Mouse (Mus musculus): ENCODE data around the gene Smim13. TPM values are rescaled to one million over a fixed set of nuclear protein-coding genes. Genes with fewer than 3 reads are reported as not detected.

Gene Smim13
- polyA plus RNA-seq, 1 experiment from 2014 or later = 9.4 TPM

DNA sequence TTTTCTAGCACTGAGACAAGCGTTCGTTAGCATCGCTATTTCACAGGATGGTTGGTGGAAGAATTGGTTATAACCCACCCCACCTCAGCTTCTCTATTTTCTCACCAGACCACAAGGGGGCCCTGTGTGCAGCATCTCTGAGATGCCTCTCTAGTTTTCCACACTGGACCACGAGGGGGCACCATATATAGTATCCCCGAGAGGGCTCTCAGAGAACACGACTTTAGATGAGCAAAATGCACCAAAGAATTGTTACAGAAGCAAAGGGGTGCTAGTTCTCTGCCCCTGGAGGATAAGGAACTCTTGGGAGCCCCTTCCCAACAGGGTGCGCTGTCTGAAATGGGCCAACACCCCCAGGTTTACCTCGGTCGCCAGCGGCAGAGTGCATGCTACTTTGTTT lies 53.1 kb downstream of the Smim13 start:
- no peaks in the 10 kb centered on the region for H3K4me1 ChIP-seq (ENCODE audit: control insufficient read depth, insufficient read depth, low read length)
- DNase-seq (ENCODE audit: low spot score) (peak; percentile 81), ATAC-seq (ENCODE audit: insufficient number of reproducible peaks, low FRiP score, low TSS enrichment, low read depth) (no peak)
- H3K4me2 ChIP-seq (ENCODE audit: low read depth, severe bottlenecking) = no peak overlapping the region
- no peaks in the 10 kb centered on the region for H3K27me3 ChIP-seq (ENCODE audit: control insufficient read depth, insufficient read depth, low read length)
- no peak overlapping the region for H3K9ac ChIP-seq (ENCODE audit: low read length)
- H3K4me3 ChIP-seq (ENCODE audit: low read depth, low read length) = no peak overlapping the region
- 61% methylated on average over 10 of the region's 10 CpGs for WGBS
- H3K36me3 ChIP-seq (ENCODE audit: control insufficient read depth, insufficient read depth, low read length) = no peaks in the 10 kb centered on the region
- H3K27ac ChIP-seq (replicated peaks; ENCODE audit: low read depth, low read length) = no peak overlapping the region
- no peaks in the 10 kb centered on the region for H3K9me3 ChIP-seq (ENCODE audit: control insufficient read depth, low read length)

GRCm38 (mm10) chr13:41320749-41321148 lies 71.1 kb downstream of the Smim13 start:
- H3K9me3 ChIP-seq (ENCODE audit: control insufficient read depth, low read length) = no peaks in the 10 kb centered on the region
- H3K4me2 ChIP-seq (ENCODE audit: low read depth, severe bottlenecking) = no peak overlapping the region
- H3K4me1 ChIP-seq (ENCODE audit: control insufficient read depth, insufficient read depth, low read length) = no peaks in the 10 kb centered on the region
- H3K27ac ChIP-seq (replicated peaks; ENCODE audit: low read depth, low read length) = no peak overlapping the region
- WGBS = 90% methylated on average over 5 of the region's 5 CpGs
- DNase-seq (ENCODE audit: low spot score) (no peak), ATAC-seq (ENCODE audit: insufficient number of reproducible peaks, low FRiP score, low TSS enrichment, low read depth) (no peak)
- H3K36me3 ChIP-seq (ENCODE audit: control insufficient read depth, insufficient read depth, low read length) = no peaks in the 10 kb centered on the region
- H3K4me3 ChIP-seq (ENCODE audit: low read depth, low read length) = no peak overlapping the region
- no peak overlapping the region for H3K9ac ChIP-seq (ENCODE audit: low read length)
- no peaks in the 10 kb centered on the region for H3K27me3 ChIP-seq (ENCODE audit: control insufficient read depth, insufficient read depth, low read length)

DNA sequence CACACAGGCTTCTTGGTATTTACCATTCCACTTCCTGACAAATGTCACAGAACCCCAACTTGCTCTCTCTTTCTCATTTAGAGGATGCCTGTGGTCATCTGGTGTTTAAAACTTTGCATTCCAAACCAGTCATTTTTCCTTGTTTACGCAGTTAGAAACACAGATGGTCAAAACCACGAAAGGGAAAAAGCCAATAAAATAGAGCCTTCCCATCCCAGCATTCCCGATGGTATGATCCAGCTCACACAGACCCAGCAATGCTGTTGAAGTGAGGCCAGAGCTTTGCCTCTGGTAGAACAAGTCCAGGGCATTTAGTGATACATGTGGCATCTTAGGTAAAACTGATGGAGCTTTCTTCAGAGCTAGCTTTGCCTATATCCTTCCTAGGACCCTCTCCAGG lies 71.8 kb downstream of the Smim13 start:
- Histone ChIP-seq H3K9me3 (ENCODE audit: control insufficient read depth, low read length) (no peaks in the 10 kb centered on the region), H3K27me3 (ENCODE audit: control insufficient read depth, insufficient read depth, low read length) (no peaks in the 10 kb centered on the region), H3K4me1 (ENCODE audit: control insufficient read depth, insufficient read depth, low read length) (no peaks in the 10 kb centered on the region), H3K27ac (replicated peaks; ENCODE audit: low read depth, low read length) (no peak overlapping the region), H3K4me3 (ENCODE audit: low read depth, low read length) (no peak overlapping the region), H3K9ac (ENCODE audit: low read length) (no peak overlapping the region), H3K4me2 (ENCODE audit: low read depth, severe bottlenecking) (no peak overlapping the region), H3K36me3 (ENCODE audit: control insufficient read depth, insufficient read depth, low read length) (no peaks in the 10 kb centered on the region)
- 82% methylated on average over 3 of the region's 3 CpGs for WGBS
- DNase-seq (ENCODE audit: low spot score) (no peak), ATAC-seq (ENCODE audit: insufficient number of reproducible peaks, low FRiP score, low TSS enrichment, low read depth) (no peak)

GRCm38 (mm10) chr13:41324631-41325030 lies 75.0 kb downstream of the Smim13 start:
- no peak overlapping the region for H3K9ac ChIP-seq (ENCODE audit: low read length)
- no peaks in the 10 kb centered on the region for H3K9me3 ChIP-seq (ENCODE audit: control insufficient read depth, low read length)
- H3K27ac ChIP-seq (replicated peaks; ENCODE audit: low read depth, low read length) = no peak overlapping the region
- H3K4me3 ChIP-seq (ENCODE audit: low read depth, low read length) = no peak overlapping the region
- no peaks in the 10 kb centered on the region for H3K4me1 ChIP-seq (ENCODE audit: control insufficient read depth, insufficient read depth, low read length)
- WGBS = 90% methylated on average over 4 of the region's 4 CpGs
- no peak overlapping the region for H3K4me2 ChIP-seq (ENCODE audit: low read depth, severe bottlenecking)
- no peaks in the 10 kb centered on the region for H3K36me3 ChIP-seq (ENCODE audit: control insufficient read depth, insufficient read depth, low read length)
- no peak for ATAC-seq (ENCODE audit: insufficient number of reproducible peaks, low FRiP score, low TSS enrichment, low read depth)
- no peak for DNase-seq (ENCODE audit: low spot score)
- H3K27me3 ChIP-seq (ENCODE audit: control insufficient read depth, insufficient read depth, low read length) = no peaks in the 10 kb centered on the region

DNA sequence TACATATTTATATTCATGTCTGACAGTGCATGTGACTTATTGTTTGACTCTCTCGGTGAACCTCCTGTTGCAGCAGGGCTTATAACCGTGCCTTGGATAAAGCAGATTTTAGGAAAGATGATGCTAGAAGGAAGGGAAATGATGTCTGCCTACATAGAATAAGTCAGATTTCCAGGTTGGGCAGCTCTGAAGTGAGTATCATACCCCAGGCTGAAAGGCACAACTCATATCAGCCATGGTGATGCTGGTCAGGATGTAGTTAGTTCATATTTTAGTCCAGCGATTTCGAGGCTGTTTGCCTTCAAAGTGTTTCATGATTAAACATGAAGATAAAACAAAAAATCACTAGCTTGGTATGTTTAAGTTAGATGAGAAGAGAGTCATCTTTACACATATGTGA lies 75.7 kb downstream of the Smim13 start:
- no peaks in the 10 kb centered on the region for H3K36me3 ChIP-seq (ENCODE audit: control insufficient read depth, insufficient read depth, low read length)
- ATAC-seq (ENCODE audit: insufficient number of reproducible peaks, low FRiP score, low TSS enrichment, low read depth) = no peak
- no peak overlapping the region for H3K27ac ChIP-seq (replicated peaks; ENCODE audit: low read depth, low read length)
- no peak overlapping the region for H3K4me3 ChIP-seq (ENCODE audit: low read depth, low read length)
- no peaks in the 10 kb centered on the region for H3K27me3 ChIP-seq (ENCODE audit: control insufficient read depth, insufficient read depth, low read length)
- H3K4me2 ChIP-seq (ENCODE audit: low read depth, severe bottlenecking) = no peak overlapping the region
- H3K9ac ChIP-seq (ENCODE audit: low read length) = no peak overlapping the region
- no peaks in the 10 kb centered on the region for H3K9me3 ChIP-seq (ENCODE audit: control insufficient read depth, low read length)
- no peak for DNase-seq (ENCODE audit: low spot score)
- 88% methylated on average over 4 of the region's 4 CpGs for WGBS
- no peaks in the 10 kb centered on the region for H3K4me1 ChIP-seq (ENCODE audit: control insufficient read depth, insufficient read depth, low read length)

DNA sequence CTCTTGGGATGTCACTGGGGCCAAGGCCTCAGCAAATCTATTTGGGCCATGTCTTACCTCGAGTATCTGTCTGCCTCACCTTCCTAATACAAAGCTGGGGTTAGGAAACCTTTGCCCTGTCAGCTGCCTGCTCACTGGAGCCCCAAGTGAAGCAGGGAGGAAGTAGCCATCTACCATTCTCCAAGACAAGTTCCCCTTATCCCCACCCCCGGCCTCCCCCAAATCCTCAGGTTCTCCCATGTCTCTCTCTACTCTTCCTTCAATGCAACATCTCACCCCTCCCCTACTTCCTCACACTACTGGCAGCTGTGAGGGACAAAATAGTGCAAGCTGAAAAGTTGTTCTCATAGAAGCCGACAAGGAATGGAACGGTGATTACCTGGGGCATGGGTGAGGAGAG lies 76.5 kb downstream of the Smim13 start:
- Histone ChIP-seq H3K4me2 (ENCODE audit: low read depth, severe bottlenecking) (no peak overlapping the region), H3K27me3 (ENCODE audit: control insufficient read depth, insufficient read depth, low read length) (no peaks in the 10 kb centered on the region), H3K27ac (replicated peaks; ENCODE audit: low read depth, low read length) (no peak overlapping the region), H3K4me1 (ENCODE audit: control insufficient read depth, insufficient read depth, low read length) (no peaks in the 10 kb centered on the region), H3K9me3 (ENCODE audit: control insufficient read depth, low read length) (no peaks in the 10 kb centered on the region), H3K4me3 (ENCODE audit: low read depth, low read length) (no peak overlapping the region), H3K9ac (ENCODE audit: low read length) (no peak overlapping the region), H3K36me3 (ENCODE audit: control insufficient read depth, insufficient read depth, low read length) (no peaks in the 10 kb centered on the region)
- WGBS = 83% methylated on average over 4 of the region's 4 CpGs
- ATAC-seq (ENCODE audit: insufficient number of reproducible peaks, low FRiP score, low TSS enrichment, low read depth) (no peak), DNase-seq (ENCODE audit: low spot score) (no peak)

Other genes starting within 250 kb of the Smim13 start
- gene Pak1ip1, start 248.8 kb upstream of the Smim13 start, polyA plus RNA-seq (2014; fragmentation: Nextera tagmentation; extraction: Ambion mirVana) = 65.1 and 66.2 TPM in 2 replicates
- 199 and 211 TPM in 2 replicates for gene Tmem14c, start 233.6 kb upstream of the Smim13 start, polyA plus RNA-seq (2014; fragmentation: Nextera tagmentation; extraction: Ambion mirVana)
- gene Mak, start 170.1 kb upstream of the Smim13 start, polyA plus RNA-seq (2014; fragmentation: Nextera tagmentation; extraction: Ambion mirVana) = 0.57 and 1.0 TPM in 2 replicates
- gene Gcm2, start 138.8 kb upstream of the Smim13 start, polyA plus RNA-seq (2014; fragmentation: Nextera tagmentation; extraction: Ambion mirVana) = not detected in 2 replicates
- gene Sycp2l, start 135.5 kb upstream of the Smim13 start, polyA plus RNA-seq (2014; fragmentation: Nextera tagmentation; extraction: Ambion mirVana) = not detected in 2 replicates
- 17.1 and 18.8 TPM in 2 replicates for gene Elovl2, start 29.4 kb upstream of the Smim13 start, polyA plus RNA-seq (2014; fragmentation: Nextera tagmentation; extraction: Ambion mirVana)
- not detected in 2 replicates for gene Gm17364, start 24.1 kb downstream of the Smim13 start, polyA plus RNA-seq (2014; fragmentation: Nextera tagmentation; extraction: Ambion mirVana)
- 12.9 and 14.1 TPM in 2 replicates for gene Nedd9, start 237.5 kb downstream of the Smim13 start, polyA plus RNA-seq (2014; fragmentation: Nextera tagmentation; extraction: Ambion mirVana)